Mouse (Mus musculus) mouse embryonic stem cell (cell line): ENCODE data around the gene Cep68.

Experiments
- in situ Hi-C, 2 experiments: fragments of 300-500 bp; cut with MboI; formaldehyde crosslinking; loops; 1 replicate in 1 of 2; 3 replicates in 1 of 2; pipeline ENCODE4 v1.14.3; 2019 to 2020; ENCODE audit warnings: low sequenced_read_pairs in 2 of 2, low pct_unique_long_range_greater_than_20kb in 1 of 2, mixed read lengths in 1 of 2; ENCODE audit not compliant: unreplicated experiment in 1 of 2

Gene Cep68

GRCm38 (mm10) chr11:20244336-20245290 lies 4.6 kb downstream of the Cep68 start:
- in situ Hi-C loops, result loop anchor here (10.0 to 25.0 kb wide), 2 partner anchors 110 to 407 kb away; no protein-coding TSS in a partner anchor

GRCm38 (mm10) chr11:20243214-20243913 lies 5.9 kb downstream of the Cep68 start:
- in situ Hi-C loops, result loop anchor here (10.0 to 25.0 kb wide), 2 partner anchors 109 to 406 kb away; no protein-coding TSS in a partner anchor

DNA sequence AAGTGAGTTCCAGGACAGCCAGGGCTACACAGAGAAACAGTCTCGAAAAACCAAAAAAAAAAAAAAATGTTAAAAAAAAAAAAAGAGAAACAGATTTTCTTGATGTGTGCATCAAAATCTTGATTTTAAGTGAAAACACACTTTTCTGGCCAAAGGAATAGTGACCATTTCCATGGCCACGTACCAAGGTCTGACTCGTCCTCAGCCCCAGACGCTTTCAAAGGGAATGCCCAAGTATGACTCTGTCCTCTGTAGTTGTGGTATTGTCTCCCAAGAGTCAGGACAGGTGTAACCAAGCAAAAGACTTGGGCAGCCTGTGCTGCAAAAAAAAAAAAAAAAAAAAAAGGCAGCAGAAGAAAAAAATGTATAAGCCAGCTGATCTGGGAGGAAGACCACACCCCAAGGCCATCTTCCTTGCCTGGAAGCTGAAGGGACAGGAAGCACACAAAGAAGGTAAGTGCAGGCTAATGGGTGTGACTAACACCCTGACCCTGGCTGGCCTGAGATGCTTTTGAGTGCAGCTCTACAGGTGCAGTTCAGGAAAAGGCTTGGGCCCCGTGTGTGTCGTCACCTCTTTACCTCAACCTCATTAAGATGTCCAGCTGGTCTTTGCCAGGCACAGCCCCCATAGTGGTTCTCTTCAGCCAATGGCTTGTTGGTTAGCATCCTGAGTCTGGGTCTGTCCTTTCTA lies 6.7 kb downstream of the Cep68 start:
- in situ Hi-C loops, result loop anchor here (10.0 to 25.0 kb wide), 2 partner anchors 108 to 405 kb away; no protein-coding TSS in a partner anchor

- in situ Hi-C loops, result loop anchor here (10.0 to 25.0 kb wide), 2 partner anchors 107 to 404 kb away; no protein-coding TSS in a partner anchor
Measured at GRCm38 (mm10) chr11:20241311-20241710, 7.9 kb downstream of the Cep68 start.

GRCm38 (mm10) chr11:20240331-20240730 lies 8.9 kb downstream of the Cep68 start:
- in situ Hi-C loops, result loop anchor here (10.0 to 25.0 kb wide), 2 partner anchors 106 to 403 kb away; no protein-coding TSS in a partner anchor

- in situ Hi-C loops, result loop anchor here in 1 of 2 experiments (25.0 kb wide), 1 partner anchor 402 kb away; no protein-coding TSS in a partner anchor
Measured at GRCm38 (mm10) chr11:20239279-20239861, 9.9 kb downstream of the Cep68 start.

- in situ Hi-C loops, result loop anchor here in 1 of 2 experiments (25.0 kb wide), 1 partner anchor 401 kb away; no protein-coding TSS in a partner anchor
Measured at GRCm38 (mm10) chr11:20237976-20238375, 11.3 kb downstream of the Cep68 start.

DNA sequence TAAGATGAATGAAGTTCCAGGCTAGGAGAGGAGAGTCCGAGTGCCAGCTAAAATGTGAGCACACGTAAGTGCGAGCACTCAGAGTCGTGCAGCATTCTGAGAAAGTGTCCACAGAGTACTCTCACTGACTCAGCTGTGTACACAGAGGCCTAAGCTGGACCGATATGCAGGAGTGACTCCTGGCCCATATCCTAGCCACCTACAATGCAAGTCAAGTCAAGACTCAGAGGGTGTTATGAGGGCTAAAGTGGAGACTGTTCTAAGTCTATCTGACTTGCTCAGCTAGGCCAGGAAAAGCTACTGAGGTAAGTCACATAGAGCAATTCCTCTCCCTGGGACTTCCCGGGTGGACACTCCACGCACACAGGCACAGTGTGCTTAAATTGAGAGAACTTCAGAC lies 12.2 kb downstream of the Cep68 start:
- in situ Hi-C loops, result loop anchor here in 1 of 2 experiments (25.0 kb wide), 1 partner anchor 400 kb away; no protein-coding TSS in a partner anchor

- in situ Hi-C loops, result loop anchor here in 1 of 2 experiments (25.0 kb wide), 1 partner anchor 397 kb away; no protein-coding TSS in a partner anchor
Measured at GRCm38 (mm10) chr11:20234233-20234632, 15.0 kb downstream of the Cep68 start.

GRCm38 (mm10) chr11:20232016-20232755 lies 17.0 kb downstream of the Cep68 start:
- in situ Hi-C loops, result loop anchor here in 1 of 2 experiments (25.0 kb wide), 1 partner anchor 395 kb away; no protein-coding TSS in a partner anchor

- in situ Hi-C loops, result loop anchor here in 1 of 2 experiments (25.0 kb wide), 1 partner anchor 394 kb away; no protein-coding TSS in a partner anchor
Measured at GRCm38 (mm10) chr11:20231128-20231878, 17.9 kb downstream of the Cep68 start.

DNA sequence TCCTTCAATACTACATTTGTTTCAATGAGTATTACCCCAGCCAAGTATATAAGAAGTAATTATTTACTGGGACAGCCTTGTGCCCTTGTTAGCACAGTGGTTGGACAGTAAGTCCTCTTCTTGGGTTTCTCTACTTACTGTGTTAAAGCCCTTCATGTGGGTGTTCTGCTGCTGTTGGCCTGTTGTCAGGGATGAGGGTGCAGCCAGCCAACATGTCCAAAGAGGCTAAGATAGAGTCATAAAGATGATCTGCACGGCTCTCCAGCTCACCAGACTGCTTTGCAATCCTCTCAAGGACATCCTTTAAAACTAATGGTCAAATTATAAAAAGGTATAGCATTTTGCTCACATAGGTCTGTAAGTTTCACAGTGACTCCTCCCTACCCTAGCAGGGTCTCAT lies 18.9 kb downstream of the Cep68 start:
- in situ Hi-C loops, result loop anchor here in 1 of 2 experiments (25.0 kb wide), 1 partner anchor 393 kb away; no protein-coding TSS in a partner anchor

DNA sequence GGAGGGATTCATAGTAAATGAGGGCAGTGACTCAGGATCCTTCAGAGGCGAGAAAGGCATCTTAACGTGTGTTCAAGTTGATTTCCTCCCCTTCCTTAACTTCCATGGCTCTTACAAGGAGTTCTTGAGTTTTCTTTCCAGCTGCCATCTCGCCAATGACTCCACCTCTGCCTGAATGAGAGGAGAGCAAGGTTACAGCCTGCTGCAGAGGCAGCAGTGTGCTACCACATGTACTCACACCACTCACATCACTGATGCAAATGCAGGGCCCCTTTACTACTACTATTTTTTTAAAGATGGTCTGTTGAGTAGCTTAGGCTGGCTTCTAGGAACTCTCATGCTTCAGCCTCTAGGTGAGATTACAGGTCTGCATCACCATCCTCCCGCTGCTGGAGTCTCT lies 19.9 kb downstream of the Cep68 start:
- in situ Hi-C loops, result loop anchor here (10.0 to 25.0 kb wide), 2 partner anchors 85 to 392 kb away; no protein-coding TSS in a partner anchor

GRCm38 (mm10) chr11:20228666-20229065 lies 20.6 kb downstream of the Cep68 start:
- in situ Hi-C loops, result loop anchor here (10.0 to 25.0 kb wide), 2 partner anchors 84 to 391 kb away; no protein-coding TSS in a partner anchor

GRCm38 (mm10) chr11:20225938-20226337 lies 23.3 kb downstream of the Cep68 start:
- in situ Hi-C loops, result loop anchor here (10.0 to 25.0 kb wide), 2 partner anchors 81 to 389 kb away; no protein-coding TSS in a partner anchor

DNA sequence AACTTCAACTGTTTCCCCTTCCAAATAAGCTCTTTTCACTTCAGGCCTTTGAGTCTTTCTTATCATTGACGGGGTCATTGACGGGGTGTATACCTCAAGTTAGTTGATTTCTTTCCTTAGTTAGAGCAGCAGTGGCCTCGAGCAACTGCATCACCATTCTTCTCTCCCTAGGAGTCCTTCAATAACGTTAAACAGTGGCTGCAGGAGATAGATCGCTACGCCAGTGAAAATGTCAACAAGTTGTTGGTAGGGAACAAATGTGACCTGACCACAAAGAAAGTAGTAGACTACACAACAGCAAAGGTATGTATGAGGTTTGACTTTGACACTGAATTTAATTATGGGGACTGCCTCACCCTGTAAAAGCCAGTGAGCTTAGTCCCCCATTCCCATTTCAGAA lies 25.0 kb downstream of the Cep68 start:
- in situ Hi-C loops, result loop anchor here in 1 of 2 experiments (10.0 kb wide), 1 partner anchor 79 kb away; no protein-coding TSS in a partner anchor
